In the genomic region with DNA sequence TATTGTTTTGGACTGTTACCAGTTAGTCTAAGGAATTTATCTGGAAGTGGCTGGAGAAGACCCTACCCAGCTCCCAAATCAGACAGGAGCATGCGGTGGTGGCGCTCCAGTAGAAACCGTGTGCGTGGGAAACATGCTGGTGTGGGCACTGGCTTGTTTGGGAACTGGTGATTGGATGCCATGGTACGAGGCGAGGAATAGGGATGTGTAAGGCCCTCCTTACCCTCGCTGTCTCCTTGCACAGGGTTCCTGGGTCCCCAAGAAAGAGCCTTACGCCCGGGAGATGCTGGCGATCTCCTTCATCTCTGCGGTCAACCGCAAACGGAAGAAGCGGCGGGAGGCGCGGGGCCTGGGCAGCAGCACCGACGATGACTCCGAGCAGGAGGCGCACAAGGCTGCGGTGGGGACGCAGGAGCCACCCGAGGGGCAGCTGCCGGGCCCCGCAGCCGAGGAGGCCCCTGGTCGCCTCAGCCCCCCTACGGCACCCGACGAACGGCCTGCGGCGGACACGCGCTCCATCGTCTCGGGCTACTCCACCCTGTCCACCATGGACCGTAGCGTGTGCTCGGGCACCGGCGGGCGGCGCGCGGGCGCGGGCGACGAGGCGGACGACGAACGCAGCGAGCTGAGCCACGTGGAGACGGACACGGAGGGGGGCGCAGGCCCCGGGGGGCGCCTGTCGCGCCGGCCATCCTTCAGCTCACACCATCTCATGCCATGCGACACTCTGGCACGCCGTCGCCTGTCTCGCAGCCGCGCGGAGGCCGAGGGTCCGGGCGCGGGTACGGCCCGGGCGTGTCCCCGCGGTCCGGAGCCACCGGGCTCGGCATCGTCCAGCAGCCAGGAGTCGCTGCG, we compare ENCODE assay signal across 9 mouse cellular contexts. TPM values are rescaled to one million over a fixed set of nuclear protein-coding genes. Genes with fewer than 3 reads are reported as not detected.
DNase-seq lines count a peak whose midpoint lies in the region; ATAC-seq and TF ChIP-seq lines count a peak whose summit lies in the region.
"Had no signal": no experiment of that assay in that cellular context is flagged by ENCODE, and none has a peak within 500 bp of the region (broad histone marks: within the 10 kb centered on the region; RNA-seq: fewer than 3 reads in every experiment).

TSS of gene 4933428G20Rik (minus strand) at position 476 of the 855 bp plus-strand sequence.

- peak within 1 kb of the TSS; percentile 49 for H3K4me2 ChIP-seq in liver, embryonic 12.5 days
- no peak within 1 kb of the TSS for H3K4me2 ChIP-seq in liver, postnatal 0 days (ENCODE audit: low read depth, low read length)
- peak within 1 kb of the TSS; percentile 73 for H3K4me2 ChIP-seq in forebrain, embryonic 13.5 days
- peak within 1 kb of the TSS; percentile 57 for H3K4me2 ChIP-seq in neural tube, embryonic 15.5 days

- TF ChIP-seq EP300 in liver, postnatal 0 days (IDR thresholded peaks at IDR 0.05; ENCODE audit: low read depth), result no peak

- DNase-seq in liver, postnatal 0 days, result no peak
- peak; percentile 57 for DNase-seq in limb, embryonic 10.5 days (ENCODE audit: low spot score)
- DNase-seq in layer of hippocampus, adult 11-12 months (ENCODE audit: low spot score), result no peak
- no peak for DNase-seq in lung, postnatal 10 days
- DNase-seq in frontal cortex, postnatal 14 days (ENCODE audit: low spot score in 2 of 2), result no peak
- DNase-seq: kidney, postnatal 36 days had no signal

- 65% methylated on average over 88 of the region's 88 CpGs for WGBS in liver, embryonic 12.5 days (ENCODE audit: insufficient replicate concordance)
- 77% methylated on average over 72 of the region's 88 CpGs for WGBS in liver, postnatal 0 days (ENCODE audit: insufficient replicate concordance)
- 5% methylated on average over 85 of the region's 88 CpGs for whole genome bisulfite sequencing in forebrain, embryonic 13.5 days
- 5% methylated on average over 88 of the region's 88 CpGs for WGBS in limb, embryonic 10.5 days
- 12% methylated on average over 68 of the region's 88 CpGs for WGBS in neural tube, embryonic 15.5 days

- H3K4me1 ChIP-seq in liver, embryonic 12.5 days, result peaks cover 14% of the 10 kb centered on the region; the same call in 1 of the 2 replicates
- no peaks in the 10 kb centered on the region for H3K4me1 ChIP-seq in liver, postnatal 0 days (ENCODE audit: insufficient read depth)
- H3K4me1 ChIP-seq in forebrain, embryonic 13.5 days, result peaks cover 13% of the 10 kb centered on the region
- H3K4me1 ChIP-seq in limb, embryonic 10.5 days, result peaks cover 31% of the 10 kb centered on the region
- H3K4me1 ChIP-seq in neural tube, embryonic 15.5 days, result peaks cover 14% of the 10 kb centered on the region

- no peak for ATAC-seq in liver, embryonic 12.5 days
- no peak for ATAC-seq in liver, postnatal 0 days
- ATAC-seq in forebrain, embryonic 13.5 days, result peak; percentile 29; the same call in 1 of the 2 replicates
- peak; percentile 36 for ATAC-seq in neural tube, embryonic 15.5 days (ENCODE audit: low FRiP score)

- peak within 1 kb of the TSS; percentile 18 for H3K4me3 ChIP-seq in liver, embryonic 12.5 days
- H3K4me3 ChIP-seq in liver, postnatal 0 days (ENCODE audit: low read depth, low read length), result no peak within 1 kb of the TSS
- H3K4me3 ChIP-seq in forebrain, embryonic 13.5 days, result peak within 1 kb of the TSS; percentile 43
- peak within 1 kb of the TSS; percentile 54 for H3K4me3 ChIP-seq in limb, embryonic 10.5 days
- H3K4me3 ChIP-seq in neural tube, embryonic 15.5 days (replicated peaks), result peak within 1 kb of the TSS; percentile 30

- H3K36me3 ChIP-seq in liver, embryonic 12.5 days, result peaks cover 75% of the 10 kb centered on the region
- H3K36me3 ChIP-seq in liver, postnatal 0 days (replicated peaks; ENCODE audit: insufficient read depth, low read length), result peaks cover 33% of the 10 kb centered on the region
- peaks cover 3% of the 10 kb centered on the region; the same call in 1 of the 2 replicates for H3K36me3 ChIP-seq in forebrain, embryonic 13.5 days (ENCODE audit: poor library complexity, severe bottlenecking)
- peaks cover 35% of the 10 kb centered on the region for H3K36me3 ChIP-seq in limb, embryonic 10.5 days
- H3K36me3 ChIP-seq in neural tube, embryonic 15.5 days, result peaks cover 20% of the 10 kb centered on the region

- H3K27ac ChIP-seq in liver, embryonic 12.5 days, result no peak within 1 kb of the TSS
- no peak within 1 kb of the TSS for H3K27ac ChIP-seq in liver, postnatal 0 days (ENCODE audit: low read depth)
- no peak within 1 kb of the TSS for H3K27ac ChIP-seq in forebrain, embryonic 13.5 days
- H3K27ac ChIP-seq in limb, embryonic 10.5 days, result peak within 1 kb of the TSS; percentile 59
- H3K27ac ChIP-seq in neural tube, embryonic 15.5 days (replicated peaks), result no peak within 1 kb of the TSS

- H3K27me3 ChIP-seq in liver, embryonic 12.5 days (replicated peaks), result peaks cover 26% of the 10 kb centered on the region
- no peaks in the 10 kb centered on the region for H3K27me3 ChIP-seq in liver, postnatal 0 days (ENCODE audit: insufficient read depth, low read length)
- peaks cover 68% of the 10 kb centered on the region for H3K27me3 ChIP-seq in forebrain, embryonic 13.5 days
- peaks cover 75% of the 10 kb centered on the region for H3K27me3 ChIP-seq in limb, embryonic 10.5 days (ENCODE audit: low read depth, poor library complexity, severe bottlenecking)
- peaks cover 60% of the 10 kb centered on the region for H3K27me3 ChIP-seq in neural tube, embryonic 15.5 days (replicated peaks)

- no peak for TF ChIP-seq CTCF in liver, postnatal 0 days (IDR thresholded peaks at IDR 0.05; ENCODE audit: low read depth)

- no peaks in the 10 kb centered on the region for H3K9me3 ChIP-seq in liver, embryonic 12.5 days (replicated peaks)
- no peaks in the 10 kb centered on the region for H3K9me3 ChIP-seq in liver, postnatal 0 days (ENCODE audit: low read length)
- no peaks in the 10 kb centered on the region for H3K9me3 ChIP-seq in forebrain, embryonic 13.5 days (replicated peaks)
- H3K9me3 ChIP-seq in limb, embryonic 10.5 days (replicated peaks), result no peaks in the 10 kb centered on the region
- H3K9me3 ChIP-seq in neural tube, embryonic 15.5 days (replicated peaks), result no peaks in the 10 kb centered on the region

- H3K9ac ChIP-seq in liver, embryonic 12.5 days, result no peak within 1 kb of the TSS
- no peak within 1 kb of the TSS for H3K9ac ChIP-seq in liver, postnatal 0 days (replicated peaks)
- peak within 1 kb of the TSS; percentile 60 for H3K9ac ChIP-seq in forebrain, embryonic 13.5 days
- peak within 1 kb of the TSS; percentile 23 for H3K9ac ChIP-seq in neural tube, embryonic 15.5 days (replicated peaks)

RNA-seq across cellular contexts. Expression of gene 4933428G20Rik, which starts in this region (rescaled TPM):
- polyA plus RNA-seq in liver, embryonic 12.5 days (2016; fragmentation: Nextera tagmentation; extraction: Ambion mirVana), result 1.3 and 1.4 TPM in 2 replicates
- 0.20 and 0.25 TPM in 2 replicates for polyA plus RNA-seq in liver, postnatal 0 days (2015; fragmentation: Nextera tagmentation; extraction: Ambion mirVana)
- polyA plus RNA-seq in forebrain, embryonic 13.5 days (2015; fragmentation: Nextera tagmentation; extraction: Ambion mirVana), result 0.46 and 1.0 TPM in 2 replicates
- polyA plus RNA-seq in limb, embryonic 10.5 days (2016; fragmentation: Nextera tagmentation; extraction: Ambion mirVana), result 0.49 and 0.54 TPM in 2 replicates
- polyA plus RNA-seq in neural tube, embryonic 15.5 days (2015; fragmentation: Nextera tagmentation; extraction: Ambion mirVana), result 1.2 and 1.4 TPM in 2 replicates

Comparison
In these comparisons a context has a peak if more than half of its experiments do, and no peak if none do; other contexts are left out.
1. Peak in DNase-seq, H3K4me3 ChIP-seq and H3K27ac ChIP-seq in limb, embryonic 10.5 days; RNA of the gene not detected or under 1 TPM.
2. ATAC-seq: peak in forebrain, embryonic 13.5 days (single experiment) and neural tube, embryonic 15.5 days (single experiment); none in liver, embryonic 12.5 days (single experiment) and liver, postnatal 0 days (single experiment).
3. H3K9ac ChIP-seq: peak in forebrain, embryonic 13.5 days (single experiment) and neural tube, embryonic 15.5 days (single experiment); none in liver, embryonic 12.5 days (single experiment) and liver, postnatal 0 days (single experiment).